Mouse (Mus musculus) Muller cell, postnatal 12 days (primary cell): ENCODE data around the gene Mycbp.

Experiments
- DNase-seq: peaks from one replicate; pipeline ENCODE4 v3.0.0-alpha.2; 2015; ENCODE audit errors: inconsistent ontology term

Mycbp gene

GRCm38 (mm10) chr4:123904333-123905125, at the start of gene Mycbp:
Gene Mycbp (plus strand): TSS chr4:123904832.
- DNase-seq: peak; percentile 99

- DNase-seq: peak; percentile 27
Observed at GRCm38 (mm10) chr4:123856888-123857287, 47.7 kb upstream of the Mycbp start.

- no peak for DNase-seq
Observed at GRCm38 (mm10) chr4:123858090-123858489, 46.5 kb upstream of the Mycbp start.

- no peak for DNase-seq
Observed at GRCm38 (mm10) chr4:123859379-123859778, 45.3 kb upstream of the Mycbp start, which contains the start of gene 4933427I04Rik. Gene 4933427I04Rik (plus strand): TSS chr4:123859679.

- DNase-seq: peak; percentile 53
Observed at GRCm38 (mm10) chr4:123859803-123860202, 44.8 kb upstream of the Mycbp start.

GRCm38 (mm10) chr4:123860621-123861020, 44.0 kb upstream of the Mycbp start:
- DNase-seq: no peak

- DNase-seq: no peak
Observed at GRCm38 (mm10) chr4:123893726-123894125, 10.9 kb upstream of the Mycbp start.

GRCm38 (mm10) chr4:123894295-123894694, 10.3 kb upstream of the Mycbp start:
- no peak for DNase-seq

- DNase-seq: peak; percentile 28
Observed at GRCm38 (mm10) chr4:123898696-123899095, 5.9 kb upstream of the Mycbp start.

GRCm38 (mm10) chr4:123903432-123903831, 1.2 kb upstream of the Mycbp start:
- DNase-seq: no peak

GRCm38 (mm10) chr4:123905126-123905668, 565 bp downstream of the Mycbp start:
- no peak for DNase-seq

- DNase-seq: no peak
Observed at GRCm38 (mm10) chr4:123911503-123911902, 6.9 kb downstream of the Mycbp start.

- peak; percentile 36 for DNase-seq
Observed at GRCm38 (mm10) chr4:123912431-123912830, 7.8 kb downstream of the Mycbp start.

GRCm38 (mm10) chr4:123916748-123917547, 12.3 kb downstream of the Mycbp start, which contains the start of gene Rragc:
Gene Rragc (plus strand): TSS chr4:123917446.
- peak; percentile 99 for DNase-seq

- DNase-seq: peak; percentile 46
Observed at GRCm38 (mm10) chr4:123917548-123918140, 13.0 kb downstream of the Mycbp start, which contains the start of gene 4930535I16Rik. Gene 4930535I16Rik (minus strand): TSS chr4:123918022.

- DNase-seq: no peak
Observed at GRCm38 (mm10) chr4:123918851-123919250, 14.2 kb downstream of the Mycbp start.

- DNase-seq: no peak
Observed at GRCm38 (mm10) chr4:123921055-123921565, 16.5 kb downstream of the Mycbp start.

GRCm38 (mm10) chr4:123927961-123928360, 23.3 kb downstream of the Mycbp start:
- DNase-seq: no peak

- DNase-seq: no peak
Observed at GRCm38 (mm10) chr4:123929994-123930393, 25.4 kb downstream of the Mycbp start.

GRCm38 (mm10) chr4:123934306-123934705, 29.7 kb downstream of the Mycbp start:
- DNase-seq: no peak

- DNase-seq: no peak
Observed at GRCm38 (mm10) chr4:123936059-123936458, 31.4 kb downstream of the Mycbp start.

- peak; percentile 54 for DNase-seq
Observed at GRCm38 (mm10) chr4:123939838-123940237, 35.2 kb downstream of the Mycbp start.
